Mouse (Mus musculus): ENCODE data around the gene 4930486L24Rik.
"Not testable (repeated sequence)": the region's sequence is repeated elsewhere in the genome, so short reads cannot be mapped to it uniquely, and the experiment has no call there.

The 4930486L24Rik gene

GRCm38 (mm10) chr13:60864281-60864680 is at the start of gene 4930486L24Rik:
TSS of gene 4930486L24Rik (minus strand) at chr13:60864475.
- no peak for DNase-seq

- not testable (repeated sequence) for DNase-seq
Measured at GRCm38 (mm10) chr13:60904780-60905179, 40.5 kb upstream of the 4930486L24Rik start, which contains the start of gene Tpbpb. TSS of gene Tpbpb (minus strand) at chr13:60904880.

- no peak for DNase-seq
Measured at GRCm38 (mm10) chr13:60897328-60897727, 33.1 kb upstream of the 4930486L24Rik start, which contains the start of gene Ctla2b. TSS of gene Ctla2b (minus strand) at chr13:60897447.

- not testable (repeated sequence) for DNase-seq
Measured at GRCm38 (mm10) chr13:60896794-60897193, 32.5 kb upstream of the 4930486L24Rik start, which contains the start of gene Gm49392. TSS of gene Gm49392 (minus strand) at chr13:60896894.

- DNase-seq = no peak
Measured at GRCm38 (mm10) chr13:60895406-60896160, 31.3 kb upstream of the 4930486L24Rik start.

GRCm38 (mm10) chr13:60892301-60892700 is 28.0 kb upstream of the 4930486L24Rik start:
- DNase-seq = no peak

GRCm38 (mm10) chr13:60848241-60849120 is 15.8 kb downstream of the 4930486L24Rik start:
- DNase-seq = no peak

GRCm38 (mm10) chr13:60843153-60843552 is 21.1 kb downstream of the 4930486L24Rik start:
- DNase-seq = no peak

- no peak for DNase-seq
Measured at GRCm38 (mm10) chr13:60842703-60843102, 21.6 kb downstream of the 4930486L24Rik start.

- no peak for DNase-seq
Measured at GRCm38 (mm10) chr13:60839353-60839902, 24.8 kb downstream of the 4930486L24Rik start.

GRCm38 (mm10) chr13:60826052-60826451 is 38.2 kb downstream of the 4930486L24Rik start:
- no peak for DNase-seq

GRCm38 (mm10) chr13:60820486-60821175 is 43.6 kb downstream of the 4930486L24Rik start:
- no peak for DNase-seq

GRCm38 (mm10) chr13:60819469-60819868 is 44.8 kb downstream of the 4930486L24Rik start:
- peak; percentile 8 for DNase-seq

GRCm38 (mm10) chr13:60813722-60814121 is 50.6 kb downstream of the 4930486L24Rik start:
- DNase-seq = no peak

GRCm38 (mm10) chr13:60812768-60813167 is 51.5 kb downstream of the 4930486L24Rik start:
- no peak for DNase-seq

GRCm38 (mm10) chr13:60809690-60810089 is 54.6 kb downstream of the 4930486L24Rik start:
- no peak for DNase-seq

GRCm38 (mm10) chr13:60802749-60803148 is 61.5 kb downstream of the 4930486L24Rik start, which contains the start of gene Ctsll3:
TSS of gene Ctsll3 (minus strand) at chr13:60802849.
- no peak for DNase-seq
